Mouse (Mus musculus) small intestine, adult 2 months (tissue): Measurements from ENCODE around the gene Cers6.

ENCODE experiments used
- CTCF ChIP-seq: fragments of 200-500 bp; IDR thresholded peaks from 2 replicates; pipeline ENCODE4 v1.5.1; 2012; ENCODE audit warnings: low read depth, mild to moderate bottlenecking, control low read depth, inconsistent platforms, low read length, moderate library complexity, mixed read lengths; ENCODE audit not compliant: insufficient replicate concordance, insufficient read length; ENCODE audit errors: extremely low read depth
- POLR2A ChIP-seq: fragments of 200-500 bp; IDR thresholded peaks from 2 replicates; pipeline ENCODE4 v1.6.1; 2012; ENCODE audit warnings: low read depth, mild to moderate bottlenecking, control low read depth, inconsistent platforms, low read length, moderate library complexity

DNA sequence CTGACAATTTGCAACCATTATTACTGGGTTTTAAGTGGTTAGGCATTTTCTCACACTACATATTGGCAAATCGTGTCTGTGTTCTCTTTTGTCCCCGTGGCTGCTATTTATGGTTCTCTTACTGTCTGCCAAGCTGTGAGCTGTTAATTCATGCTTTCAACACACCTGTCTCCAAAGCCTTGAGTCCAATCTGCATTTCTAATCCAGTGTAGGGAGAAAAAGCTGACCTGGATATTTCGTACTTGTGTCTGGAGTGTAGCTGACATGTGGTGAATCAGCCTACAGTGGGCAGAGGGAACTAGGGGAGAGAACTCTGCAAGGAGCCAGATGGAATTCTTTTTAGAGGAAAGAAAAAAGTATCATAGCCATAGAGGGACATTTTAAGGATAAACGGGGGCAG, 35.0 kb downstream of the Cers6 start:
- TF ChIP-seq POLR2A (no peak), CTCF (no peak)
